Mouse (Mus musculus) brain, embryonic 14.5 days (tissue): ENCODE data around the gene Gm21962.

Experiments used
- CTCF ChIP-seq: fragments of 200-500 bp; IDR thresholded peaks from 2 replicates; pipeline ENCODE4 v1.5.1; 2012; ENCODE audit warnings: inconsistent platforms, mild to moderate bottlenecking, moderate library complexity, borderline replicate concordance; ENCODE audit not compliant: insufficient read depth, insufficient read length; ENCODE audit errors: extremely low read depth
- POLR2A ChIP-seq: fragments of 200-500 bp; IDR thresholded peaks from 2 replicates; pipeline ENCODE4 v1.6.1; 2012; ENCODE audit warnings: mild to moderate bottlenecking, inconsistent platforms, borderline replicate concordance; ENCODE audit not compliant: poor library complexity, insufficient read depth, insufficient read length, severe bottlenecking; ENCODE audit errors: extremely low read depth

GRCm38 (mm10) chr3:137644947-137645346 lies 26.4 kb upstream of the Gm21962 start:
- TF ChIP-seq CTCF, result no peak
- no peak for TF ChIP-seq POLR2A
